Mouse (Mus musculus) T-cell, adult 2 months (primary cell): ENCODE measurements around the gene Reps1.

Experiments
- DNase-seq: peaks from one replicate; pipeline ENCODE4 v3.0.0; 2022; ENCODE audit warnings: low spot score

Reps1 gene

GRCm38 (mm10) chr10:18055696-18056390, at the start of gene Reps1:
Gene Reps1 (plus strand): TSS chr10:18055861.
- DNase-seq: no peak

- no peak for DNase-seq
Measured at GRCm38 (mm10) chr10:18006756-18007155, 48.9 kb upstream of the Reps1 start.

- no peak for DNase-seq
Measured at GRCm38 (mm10) chr10:18007243-18007642, 48.4 kb upstream of the Reps1 start.

- DNase-seq: no peak
Measured at GRCm38 (mm10) chr10:18008118-18008517, 47.5 kb upstream of the Reps1 start.

- DNase-seq: no peak
Measured at GRCm38 (mm10) chr10:18009744-18010143, 45.9 kb upstream of the Reps1 start.

- DNase-seq: peak; percentile 23
Measured at GRCm38 (mm10) chr10:18011761-18012160, 43.9 kb upstream of the Reps1 start.

GRCm38 (mm10) chr10:18020443-18020842, 35.2 kb upstream of the Reps1 start:
- no peak for DNase-seq

- DNase-seq: no peak
Measured at GRCm38 (mm10) chr10:18020846-18021245, 34.8 kb upstream of the Reps1 start.

GRCm38 (mm10) chr10:18021576-18022311, 33.9 kb upstream of the Reps1 start:
- no peak for DNase-seq

GRCm38 (mm10) chr10:18022312-18022711, 33.3 kb upstream of the Reps1 start:
- DNase-seq: peak; percentile 73

- peak; percentile 86 for DNase-seq
Measured at GRCm38 (mm10) chr10:18022741-18023347, 32.8 kb upstream of the Reps1 start, which contains the start of gene Abracl. Gene Abracl (minus strand): TSS chr10:18023288.

GRCm38 (mm10) chr10:18034408-18034807, 21.3 kb upstream of the Reps1 start:
- no peak for DNase-seq

GRCm38 (mm10) chr10:18036849-18037248, 18.8 kb upstream of the Reps1 start:
- DNase-seq: no peak

GRCm38 (mm10) chr10:18046380-18046779, 9.3 kb upstream of the Reps1 start:
- no peak for DNase-seq

- peak; percentile 14 for DNase-seq
Measured at GRCm38 (mm10) chr10:18047380-18048146, 8.1 kb upstream of the Reps1 start.

GRCm38 (mm10) chr10:18055009-18055695, 509 bp upstream of the Reps1 start:
- peak; percentile 85 for DNase-seq

- no peak for DNase-seq
Measured at GRCm38 (mm10) chr10:18056391-18056745, 707 bp downstream of the Reps1 start.

- no peak for DNase-seq
Measured at GRCm38 (mm10) chr10:18058681-18059338, 3.1 kb downstream of the Reps1 start.

- DNase-seq: no peak
Measured at GRCm38 (mm10) chr10:18059807-18060206, 4.1 kb downstream of the Reps1 start.

- no peak for DNase-seq
Measured at GRCm38 (mm10) chr10:18060778-18061177, 5.1 kb downstream of the Reps1 start.

GRCm38 (mm10) chr10:18061533-18061932, 5.9 kb downstream of the Reps1 start:
- DNase-seq: no peak
